In the genomic region with DNA sequence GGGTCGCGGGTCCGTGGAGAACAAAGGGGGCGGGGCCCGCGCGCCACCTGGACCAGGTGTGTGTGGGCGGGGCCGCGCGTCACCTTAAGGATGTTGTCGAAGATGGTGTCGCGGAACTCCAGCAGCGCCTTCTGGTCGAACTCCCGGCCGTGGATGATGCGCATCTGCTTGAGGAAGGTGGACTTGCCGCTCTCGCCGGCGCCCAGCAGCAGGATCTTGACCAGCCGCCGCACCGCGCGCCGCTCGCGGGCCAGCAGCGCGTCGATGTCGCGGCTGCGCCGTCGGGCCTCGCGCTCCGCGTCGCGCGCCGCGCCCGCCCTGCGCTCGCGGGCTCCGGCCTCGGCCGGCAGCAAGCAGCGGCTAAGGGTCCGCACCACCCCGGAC, we compare ENCODE assay signal across 8 mouse cellular contexts. TPM values are rescaled to one million over a fixed set of nuclear protein-coding genes. Genes with fewer than 3 reads are reported as not detected.
DNase-seq lines count a peak whose midpoint lies in the region; ATAC-seq and TF ChIP-seq lines count a peak whose summit lies in the region.

No protein-coding gene starts in this region.

- TF ChIP-seq CTCF in stomach, postnatal 0 days (IDR thresholded peaks at IDR 0.05; ENCODE audit: low read depth): no peak

- no peak overlapping the region for H3K27ac ChIP-seq in ES-E14 (ENCODE audit: insufficient read depth, low read depth, low read length, poor library complexity, severe bottlenecking)
- H3K27ac ChIP-seq in embryonic facial prominence, embryonic 11.5 days (replicated peaks; ENCODE audit: low read depth, low read length): 0 out of 2 replicates have a peak overlapping the region, but pooled peaks have one; percentile 3
- H3K27ac ChIP-seq in hindbrain, embryonic 11.5 days (ENCODE audit: low read depth, low read length): peak overlapping the region; percentile 68; the same call in 1 of the 2 replicates
- H3K27ac ChIP-seq in limb, embryonic 10.5 days: peak overlapping the region; percentile 94
- peak overlapping the region; percentile 30; the same call in 1 of the 2 replicates for H3K27ac ChIP-seq in midbrain, embryonic 11.5 days (ENCODE audit: low read depth, low read length)
- peak overlapping the region; percentile 89 for H3K27ac ChIP-seq in stomach, postnatal 0 days (replicated peaks)

- no peak for TF ChIP-seq EP300 in stomach, postnatal 0 days (optimal IDR thresholded peaks at IDR 0.05)

- H3K9ac ChIP-seq in ES-E14 (ENCODE audit: insufficient read depth, low read depth, low read length, poor library complexity, severe bottlenecking): peak overlapping the region; percentile 86
- peak overlapping the region; percentile 86 for H3K9ac ChIP-seq in embryonic facial prominence, embryonic 11.5 days (replicated peaks; ENCODE audit: low read length)
- peak overlapping the region; percentile 83 for H3K9ac ChIP-seq in hindbrain, embryonic 11.5 days (ENCODE audit: low read depth, low read length)
- H3K9ac ChIP-seq in midbrain, embryonic 11.5 days (ENCODE audit: low read length): peak overlapping the region; percentile 82
- peak overlapping the region; percentile 82 for H3K9ac ChIP-seq in stomach, postnatal 0 days (ENCODE audit: low read length)

- WGBS in embryonic facial prominence, embryonic 11.5 days: under 1% methylated on average over 49 of the region's 58 CpGs
- 1% methylated on average over 38 of the region's 58 CpGs for WGBS in hindbrain, embryonic 11.5 days
- WGBS in limb, embryonic 10.5 days: 5% methylated on average over 58 of the region's 58 CpGs
- under 1% methylated on average over 58 of the region's 58 CpGs for WGBS in midbrain, embryonic 11.5 days
- under 1% methylated on average over 33 of the region's 58 CpGs for WGBS in stomach, postnatal 0 days

- peak overlapping the region; percentile 87 to 97 for H3K4me3 ChIP-seq in ES-E14 (ENCODE audit: insufficient read depth in 1 of 2, low read depth in 1 of 2, low read length in 2 of 2, poor library complexity in 1 of 2, severe bottlenecking in 1 of 2)
- H3K4me3 ChIP-seq in embryonic facial prominence, embryonic 11.5 days (ENCODE audit: low read depth, low read length): peak overlapping the region; percentile 71
- peak overlapping the region; percentile 80 for H3K4me3 ChIP-seq in hindbrain, embryonic 11.5 days (ENCODE audit: low read depth, low read length)
- H3K4me3 ChIP-seq in limb, embryonic 10.5 days: peak overlapping the region; percentile 78
- H3K4me3 ChIP-seq in midbrain, embryonic 11.5 days (ENCODE audit: low read depth, low read length): peak overlapping the region; percentile 82
- H3K4me3 ChIP-seq in stomach, postnatal 0 days (ENCODE audit: low read depth, low read length): peak overlapping the region; percentile 73

- ATAC-seq in embryonic facial prominence, embryonic 11.5 days (replicated peaks; ENCODE audit: insufficient number of reproducible peaks, low FRiP score, low TSS enrichment, low read depth): no peak
- ATAC-seq in hindbrain, embryonic 11.5 days (ENCODE audit: low FRiP score): no peak
- no peak for ATAC-seq in midbrain, embryonic 11.5 days (ENCODE audit: low FRiP score)
- ATAC-seq in stomach, postnatal 0 days (ENCODE audit: low FRiP score, low TSS enrichment): peak; percentile 14; the same call in 1 of the 2 replicates
- ATAC-seq in granulocyte monocyte progenitor cell, adult 5-6 weeks (replicated peaks; ENCODE audit: poor library complexity, severe bottlenecking): no peak; the same call in 1 of the 2 replicates

- H3K36me3 ChIP-seq in ES-E14 (ENCODE audit: control insufficient read depth, insufficient read depth, low read length, poor library complexity, severe bottlenecking): no peaks in the 10 kb centered on the region
- H3K36me3 ChIP-seq in embryonic facial prominence, embryonic 11.5 days (replicated peaks; ENCODE audit: control insufficient read depth, insufficient read depth, low read depth, low read length): no peaks in the 10 kb centered on the region
- no peaks in the 10 kb centered on the region for H3K36me3 ChIP-seq in hindbrain, embryonic 11.5 days (ENCODE audit: control insufficient read depth, insufficient read depth, low read length)
- peaks cover 10% of the 10 kb centered on the region; the same call in 1 of the 2 replicates for H3K36me3 ChIP-seq in limb, embryonic 10.5 days
- no peaks in the 10 kb centered on the region for H3K36me3 ChIP-seq in midbrain, embryonic 11.5 days (ENCODE audit: control insufficient read depth, insufficient read depth, low read length)
- H3K36me3 ChIP-seq in stomach, postnatal 0 days (ENCODE audit: control insufficient read depth, insufficient read depth, low read length): no peaks in the 10 kb centered on the region

- in situ Hi-C loops in ES-E14 (cut with MboI; ENCODE audit: low sequenced_read_pairs in 2 of 2, unreplicated experiment in 2 of 2): no loop called here

- H3K27me3 ChIP-seq in embryonic facial prominence, embryonic 11.5 days (ENCODE audit: control insufficient read depth, insufficient read depth, low read length): no peaks in the 10 kb centered on the region
- no peaks in the 10 kb centered on the region for H3K27me3 ChIP-seq in hindbrain, embryonic 11.5 days (ENCODE audit: control insufficient read depth, insufficient read depth, low read length)
- no peaks in the 10 kb centered on the region for H3K27me3 ChIP-seq in limb, embryonic 10.5 days (ENCODE audit: low read depth, poor library complexity, severe bottlenecking)
- no peaks in the 10 kb centered on the region for H3K27me3 ChIP-seq in midbrain, embryonic 11.5 days (ENCODE audit: control insufficient read depth, insufficient read depth, low read length)
- H3K27me3 ChIP-seq in stomach, postnatal 0 days (ENCODE audit: control insufficient read depth, insufficient read depth, low read length): no peaks in the 10 kb centered on the region

- H3K4me2 ChIP-seq in embryonic facial prominence, embryonic 11.5 days (ENCODE audit: low read depth, low read length): peak overlapping the region; percentile 85
- H3K4me2 ChIP-seq in hindbrain, embryonic 11.5 days (replicated peaks; ENCODE audit: low read depth, low read length): peak overlapping the region; percentile 80
- H3K4me2 ChIP-seq in midbrain, embryonic 11.5 days: peak overlapping the region; percentile 98
- peak overlapping the region; percentile 95 for H3K4me2 ChIP-seq in stomach, postnatal 0 days (replicated peaks; ENCODE audit: low read depth)

- H3K9me3 ChIP-seq in ES-E14 (ENCODE audit: control insufficient read depth, insufficient read depth, low read depth, low read length): no peaks in the 10 kb centered on the region
- H3K9me3 ChIP-seq in embryonic facial prominence, embryonic 11.5 days (replicated peaks; ENCODE audit: control insufficient read depth, low read length): no peaks in the 10 kb centered on the region
- H3K9me3 ChIP-seq in hindbrain, embryonic 11.5 days (ENCODE audit: control insufficient read depth, low read length): no peaks in the 10 kb centered on the region
- no peaks in the 10 kb centered on the region for H3K9me3 ChIP-seq in limb, embryonic 10.5 days (replicated peaks)
- no peaks in the 10 kb centered on the region for H3K9me3 ChIP-seq in midbrain, embryonic 11.5 days (ENCODE audit: control insufficient read depth, low read length)
- H3K9me3 ChIP-seq in stomach, postnatal 0 days (ENCODE audit: control insufficient read depth, low read length): no peaks in the 10 kb centered on the region

- DNase-seq in A20 (ENCODE audit: low read depth, low spot score) (peak; percentile 68), ES-E14 (ENCODE audit: low read depth, low spot score) (no peak)
- peak; percentile 56 for DNase-seq in embryonic facial prominence, embryonic 11.5 days (ENCODE audit: low spot score)
- no peak for DNase-seq in hindbrain, embryonic 11.5 days (ENCODE audit: low spot score)
- peak; percentile 70 for DNase-seq in limb, embryonic 10.5 days (ENCODE audit: low spot score)
- DNase-seq in midbrain, embryonic 11.5 days (ENCODE audit: low spot score, missing footprints): no peak
- peak; percentile 71 for DNase-seq in stomach, postnatal 0 days (ENCODE audit: low spot score)

- peaks cover 0 to 8% of the 10 kb centered on the region in 2 experiments; a peak in 1 of 4 replicates for H3K4me1 ChIP-seq in ES-E14 (ENCODE audit: control insufficient read depth in 2 of 2, insufficient read depth in 2 of 2, low read length in 2 of 2, poor library complexity in 1 of 2)
- no peaks in the 10 kb centered on the region for H3K4me1 ChIP-seq in embryonic facial prominence, embryonic 11.5 days (ENCODE audit: control insufficient read depth, insufficient read depth, low read length)
- peaks cover 5% of the 10 kb centered on the region; the same call in 1 of the 2 replicates for H3K4me1 ChIP-seq in hindbrain, embryonic 11.5 days (replicated peaks; ENCODE audit: control insufficient read depth, insufficient read depth, low read length)
- H3K4me1 ChIP-seq in limb, embryonic 10.5 days: peaks cover 34% of the 10 kb centered on the region
- H3K4me1 ChIP-seq in midbrain, embryonic 11.5 days (ENCODE audit: control insufficient read depth, insufficient read depth, low read length): peaks cover 14% of the 10 kb centered on the region
- H3K4me1 ChIP-seq in stomach, postnatal 0 days (replicated peaks; ENCODE audit: control insufficient read depth, insufficient read depth): no peaks in the 10 kb centered on the region

TF ChIP-seq in ES-E14, 5 proteins besides CTCF, POLR2A, EP300 and RAD21:
- TF ChIP-seq HCFC1 (IDR thresholded peaks at IDR 0.05; ENCODE audit: borderline replicate concordance, insufficient read depth, low read length) (no peak; the same call in 1 of the 2 replicates), ZC3H11A (IDR thresholded peaks at IDR 0.05; ENCODE audit: borderline replicate concordance, low read depth, low read length) (no peak), CHD2 (IDR thresholded peaks at IDR 0.05; ENCODE audit: low read depth, low read length) (no peak), MAFK (IDR thresholded peaks at IDR 0.05; ENCODE audit: insufficient read depth, low read depth, low read length) (no peak), ZNF384 (IDR thresholded peaks at IDR 0.05; ENCODE audit: low read depth, low read length) (no peak)

RNA-seq across cellular contexts. Expression of gene Gna12, which starts 0.3 kb away (rescaled TPM):
- 40.9 and 50.4 TPM in 2 replicates for total RNA-seq in ES-E14 (2012; rRNA removed)
- polyA plus RNA-seq in embryonic facial prominence, embryonic 11.5 days (2014; fragmentation: Nextera tagmentation; extraction: Ambion mirVana): 26.7 and 46.8 TPM in 2 replicates
- 17.2 and 32.3 TPM in 2 replicates for polyA plus RNA-seq in hindbrain, embryonic 11.5 days (2014; fragmentation: Nextera tagmentation; extraction: Ambion mirVana)
- 13.4 and 18.8 TPM in 2 replicates for polyA plus RNA-seq in limb, embryonic 10.5 days (2016; fragmentation: Nextera tagmentation; extraction: Ambion mirVana)
- polyA plus RNA-seq in midbrain, embryonic 11.5 days (2014; fragmentation: Nextera tagmentation; extraction: Ambion mirVana): 25.8 and 33.4 TPM in 2 replicates
- polyA plus RNA-seq in stomach, postnatal 0 days (2015; fragmentation: Nextera tagmentation; extraction: Ambion mirVana): 19.6 and 24.8 TPM in 2 replicates
- total RNA-seq in granulocyte monocyte progenitor cell, adult 5-6 weeks (2014; fragmentation: Nextera tagmentation): 42.3 and 44.7 TPM in 2 replicates
- total RNA-seq in granulocyte monocyte progenitor cell, adult 5-6 weeks (2017): 34.9 and 35.3 TPM in 2 replicates

Comparison
In these comparisons a context has a peak if more than half of its experiments do, and no peak if none do; other contexts are left out.
1. DNase-seq: peak in A20 (single experiment), embryonic facial prominence, embryonic 11.5 days (single experiment), limb, embryonic 10.5 days (single experiment) and stomach, postnatal 0 days (single experiment); none in ES-E14 (single experiment), hindbrain, embryonic 11.5 days (single experiment) and midbrain, embryonic 11.5 days (single experiment).
2. Peak in every context shown above with its lines, with median percentiles within 50 percentile points of each other: H3K4me3 ChIP-seq, H3K9ac ChIP-seq and H3K4me2 ChIP-seq.